Mouse (Mus musculus) ES-E14 (cell line): ENCODE data around the gene Casp4. TPM values are rescaled to one million over a fixed set of nuclear protein-coding genes. Genes with fewer than 3 reads are reported as not detected.

Experiments
- DNase-seq: peaks from one replicate; pipeline ENCODE4 v3.0.0-alpha.2; 2013; ENCODE audit warnings: low read depth, low spot score
- H3K27ac ChIP-seq: 2 replicates; pipeline ENCODE4 v1.5.1; 2012; ENCODE audit warnings: low read depth, mild to moderate bottlenecking, low read length, moderate library complexity, mixed read lengths; ENCODE audit not compliant: poor library complexity, insufficient read depth, severe bottlenecking
- H3K36me3 ChIP-seq: 2 replicates; pipeline ENCODE4 v1.6.1; 2012; ENCODE audit warnings: mild to moderate bottlenecking, low read length, moderate library complexity, mixed read lengths; ENCODE audit not compliant: control insufficient read depth, poor library complexity, insufficient read depth, severe bottlenecking
- H3K4me1 ChIP-seq, 2 experiments: fragments of 150-350 bp in 1 of 2; sonication (generic) in 1 of 2; 2 replicates each; pipeline ENCODE4 v1.6.1; 2012; ENCODE audit warnings: low read length in 2 of 2, mild to moderate bottlenecking in 1 of 2, mixed read lengths in 1 of 2; ENCODE audit not compliant: control insufficient read depth in 2 of 2, insufficient read depth in 2 of 2, poor library complexity in 1 of 2
- H3K4me3 ChIP-seq, 2 experiments: fragments of 150-350 bp in 1 of 2; sonication (generic) in 1 of 2; 2 replicates each; pipeline ENCODE4 v1.5.1; 2012; ENCODE audit warnings: low read length in 2 of 2, low read depth in 1 of 2, mild to moderate bottlenecking in 1 of 2, mixed read lengths in 1 of 2; ENCODE audit not compliant: insufficient read depth in 1 of 2, poor library complexity in 1 of 2, severe bottlenecking in 1 of 2
- H3K9ac ChIP-seq: 2 replicates; pipeline ENCODE4 v1.6.1; 2012; ENCODE audit warnings: low read depth, mild to moderate bottlenecking, low read length, mixed read lengths; ENCODE audit not compliant: poor library complexity, insufficient read depth, severe bottlenecking
- H3K9me3 ChIP-seq: fragments of 150-350 bp; sonication (generic); 2 replicates; pipeline ENCODE4 v1.6.1; 2012; ENCODE audit warnings: low read depth, mild to moderate bottlenecking, low read length; ENCODE audit not compliant: control insufficient read depth, insufficient read depth
- CHD2 ChIP-seq: IDR thresholded peaks from 2 replicates; pipeline ENCODE4 v1.6.1; 2014; ENCODE audit warnings: mild to moderate bottlenecking, low read depth, low read length, inconsistent platforms
- HCFC1 ChIP-seq: IDR thresholded peaks from 2 replicates; pipeline ENCODE4 v1.6.1; 2012; ENCODE audit warnings: low read length, inconsistent platforms, borderline replicate concordance; ENCODE audit not compliant: insufficient read depth
- MAFK ChIP-seq: IDR thresholded peaks from 2 replicates; pipeline ENCODE4 v1.6.1; 2014; ENCODE audit warnings: mild to moderate bottlenecking, low read depth, low read length, inconsistent platforms; ENCODE audit not compliant: insufficient read depth
- ZC3H11A ChIP-seq: IDR thresholded peaks from 2 replicates; pipeline ENCODE4 v1.6.1; 2012; ENCODE audit warnings: low read depth, mild to moderate bottlenecking, inconsistent platforms, low read length, borderline replicate concordance
- ZNF384 ChIP-seq: IDR thresholded peaks from 2 replicates; pipeline ENCODE4 v1.6.1; 2012; ENCODE audit warnings: low read depth, low read length, inconsistent platforms
- in situ Hi-C, 2 experiments: fragments of 600-800 bp; cut with MboI; formaldehyde crosslinking; loops; one replicate each; pipeline ENCODE4 v1.15.1; 2025; ENCODE audit warnings: low sequenced_read_pairs in 2 of 2, inconsistent platforms in 1 of 2; ENCODE audit not compliant: unreplicated experiment in 2 of 2
- total RNA-seq: library from RNA; depleted of rRNA; stranded (reverse); fragments of 300-350 nt; gene quantifications from 2 replicates; pipeline ENCODE4 v1.2.3, GENCODE M21; 2012; rRNA removed

Gene Casp4
- total RNA-seq, 1 experiment = 0.40 TPM

DNA sequence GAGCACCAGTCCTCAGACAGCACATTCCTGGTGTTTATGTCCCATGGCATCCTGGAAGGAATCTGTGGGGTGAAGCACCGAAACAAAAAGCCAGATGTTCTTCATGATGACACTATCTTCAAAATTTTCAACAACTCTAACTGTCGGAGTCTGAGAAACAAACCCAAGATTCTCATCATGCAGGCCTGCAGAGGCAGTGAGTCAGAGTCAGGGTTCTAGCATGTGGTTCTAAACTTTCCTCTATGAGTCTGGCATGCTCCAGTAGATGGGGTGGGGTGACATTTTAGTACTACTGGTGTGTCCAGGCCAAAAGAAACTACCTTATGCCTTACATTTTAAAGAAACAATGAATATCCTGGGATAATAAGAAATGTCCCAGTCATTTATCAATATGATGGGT is 45.0 kb downstream of the Casp4 start:
- no peak overlapping the region for H3K27ac ChIP-seq
- no peak overlapping the region for H3K9ac ChIP-seq
- H3K9me3 ChIP-seq = no peaks in the 10 kb centered on the region
- in situ Hi-C loops = no loop called here
- DNase-seq = no peak
- no peaks in the 10 kb centered on the region for H3K36me3 ChIP-seq
- no peaks in the 10 kb centered on the region for H3K4me1 ChIP-seq
- no peak overlapping the region for H3K4me3 ChIP-seq
- TF ChIP-seq CHD2 (no peak), ZNF384 (no peak), HCFC1 (no peak), ZC3H11A (no peak), MAFK (no peak)

DNA sequence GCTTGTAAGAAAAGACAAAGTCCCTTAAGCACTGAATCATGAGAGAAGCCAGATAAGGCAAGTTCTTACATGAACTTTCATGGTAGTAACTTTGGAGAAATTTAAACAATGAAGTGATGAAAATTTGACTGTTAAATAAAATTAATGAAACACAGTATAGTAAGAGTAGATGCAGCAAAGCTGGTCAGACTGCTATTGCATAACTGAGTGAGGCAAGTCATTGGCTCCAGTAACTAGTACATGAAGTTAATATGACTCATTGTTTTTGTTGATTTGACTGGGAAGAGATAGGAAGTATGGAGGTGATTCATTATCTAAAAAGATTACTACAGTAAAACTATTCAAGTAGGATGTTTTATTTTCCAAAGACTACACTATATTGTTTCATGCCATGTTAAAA is 48.2 kb downstream of the Casp4 start:
- no peaks in the 10 kb centered on the region for H3K36me3 ChIP-seq
- H3K4me1 ChIP-seq = no peaks in the 10 kb centered on the region
- no peak overlapping the region for H3K4me3 ChIP-seq
- no peak overlapping the region for H3K9ac ChIP-seq
- no peak for DNase-seq
- H3K27ac ChIP-seq = no peak overlapping the region
- in situ Hi-C loops = no loop called here
- H3K9me3 ChIP-seq = no peaks in the 10 kb centered on the region
- TF ChIP-seq ZNF384 (no peak), MAFK (no peak), HCFC1 (no peak), ZC3H11A (no peak), CHD2 (no peak)

Other genes starting within 250 kb of the Casp4 start
- gene Casp1, start 10.3 kb upstream of the Casp4 start, total RNA-seq = 0.36 TPM in 1 of 2 replicates, not detected in the other
- gene Casp12, start 36.6 kb downstream of the Casp4 start, total RNA-seq = 0.42 and 1.1 TPM in 2 replicates